Mouse (Mus musculus): ENCODE data around the gene Phc3. TPM values are rescaled to one million over a fixed set of nuclear protein-coding genes. Genes with fewer than 3 reads are reported as not detected.

Gene Phc3
- polyA plus RNA-seq, 1 experiment from 2014 or later, result 1.8 TPM

- Histone ChIP-seq H3K27me3 (0 out of 2 replicates have a peak, but pooled peaks cover 5% of the 10 kb centered on the region), H3K36me3 (no peaks in the 10 kb centered on the region), H3K4me2 (no peak overlapping the region), H3K9me3 (replicated peaks) (no peaks in the 10 kb centered on the region), H3K4me3 (replicated peaks) (no peak overlapping the region), H3K27ac (no peak overlapping the region), H3K9ac (no peak overlapping the region), H3K4me1 (replicated peaks) (no peaks in the 10 kb centered on the region)
- DNase-seq (peak; percentile 56), ATAC-seq (ENCODE audit: low read depth) (peak; percentile 53)
- WGBS (ENCODE audit: insufficient replicate concordance), result 32% methylated on average over 9 of the region's 9 CpGs
Measured at GRCm38 (mm10) chr3:30975102-30975754, 6.0 kb upstream of the Phc3 start.

DNA sequence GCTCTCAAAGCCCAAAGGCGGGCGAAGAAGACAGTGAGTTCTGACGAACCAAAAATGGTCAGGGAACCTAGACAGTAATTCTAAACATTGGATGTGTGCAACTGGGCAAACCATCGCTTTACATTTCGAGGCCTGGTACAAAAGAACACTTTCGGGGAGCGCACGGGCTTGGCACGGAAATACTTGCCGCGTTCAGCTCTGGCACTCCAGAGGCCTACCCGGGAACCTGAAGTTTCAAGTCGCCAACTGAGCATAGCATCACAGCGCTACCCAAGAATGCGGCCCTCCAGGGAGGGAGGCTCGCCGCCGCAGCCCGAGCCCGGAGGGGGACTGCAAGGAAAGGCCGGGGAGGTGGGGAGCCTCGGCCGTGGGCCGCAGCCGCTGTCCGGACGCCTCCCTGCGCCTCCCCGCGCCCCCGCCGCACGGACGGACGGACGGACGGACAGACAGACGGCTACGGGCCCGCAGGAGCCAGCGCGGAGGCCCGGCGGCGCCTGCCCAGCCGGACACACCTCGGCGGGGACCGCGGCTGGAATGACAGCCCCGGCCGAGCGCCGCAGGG is 603 bp downstream of the Phc3 start:
- Histone ChIP-seq H3K27ac (peak overlapping the region; percentile 66), H3K4me2 (peak overlapping the region; percentile 84), H3K9ac (peak overlapping the region; percentile 95), H3K36me3 (peaks cover 23% of the 10 kb centered on the region), H3K4me1 (replicated peaks) (peaks cover 23% of the 10 kb centered on the region), H3K27me3 (0 out of 2 replicates have a peak, but pooled peaks cover 5% of the 10 kb centered on the region), H3K9me3 (replicated peaks) (no peaks in the 10 kb centered on the region), H3K4me3 (replicated peaks) (peak overlapping the region; percentile 95)
- DNase-seq (peak; percentile 52), ATAC-seq (ENCODE audit: low read depth) (peak; percentile 80)
- WGBS (ENCODE audit: insufficient replicate concordance), result under 1% methylated on average over 54 of the region's 54 CpGs

DNA sequence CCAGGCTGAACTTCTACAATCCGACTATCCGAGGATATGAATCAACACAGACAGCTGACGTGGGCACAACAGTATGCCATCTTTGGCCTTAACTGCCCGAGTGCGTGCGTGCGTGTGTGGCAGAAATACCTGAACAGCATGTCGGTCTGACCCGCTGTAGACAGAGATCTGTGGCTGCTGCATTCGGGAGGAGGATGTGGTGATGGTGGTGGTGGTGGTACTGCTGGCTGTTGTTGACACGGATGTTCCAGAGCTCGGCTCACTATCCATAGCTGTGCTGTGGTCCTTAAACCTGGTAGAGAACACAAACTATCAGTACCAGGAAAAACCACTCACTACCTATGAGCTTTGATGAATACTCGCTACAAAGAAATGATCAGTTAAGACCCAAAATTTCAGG is 3.6 kb downstream of the Phc3 start:
- Histone ChIP-seq H3K9me3 (replicated peaks) (no peaks in the 10 kb centered on the region; the same call in 1 of the 2 replicates), H3K4me1 (replicated peaks) (peaks cover 23% of the 10 kb centered on the region), H3K4me2 (no peak overlapping the region), H3K9ac (no peak overlapping the region), H3K27me3 (no peaks in the 10 kb centered on the region), H3K4me3 (replicated peaks) (no peak overlapping the region), H3K27ac (no peak overlapping the region), H3K36me3 (peaks cover 44% of the 10 kb centered on the region)
- DNase-seq (no peak), ATAC-seq (ENCODE audit: low read depth) (no peak)
- 84% methylated on average over 13 of the region's 13 CpGs for WGBS (ENCODE audit: insufficient replicate concordance)

DNA sequence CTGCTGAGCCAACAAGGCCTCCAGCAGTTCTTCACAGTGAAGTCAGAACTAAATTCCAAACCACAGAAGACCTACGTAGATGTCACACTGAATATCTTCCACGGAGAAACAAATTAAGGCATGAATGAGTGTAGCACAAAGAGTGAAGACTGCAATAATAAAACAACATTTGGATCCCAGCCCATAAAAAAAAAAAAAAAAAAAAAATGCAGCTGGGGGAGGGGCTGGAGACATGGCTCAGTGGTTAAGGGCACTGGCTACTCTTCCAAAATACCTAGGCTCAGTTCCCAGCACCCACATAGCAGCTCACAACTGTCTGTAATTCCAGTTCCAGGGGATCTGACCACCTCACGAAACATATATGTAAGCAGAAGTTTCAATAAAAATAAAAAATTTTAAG is 5.0 kb downstream of the Phc3 start:
- no peak overlapping the region for H3K4me3 ChIP-seq (replicated peaks)
- H3K27ac ChIP-seq, result no peak overlapping the region
- H3K4me1 ChIP-seq (replicated peaks), result peaks cover 18% of the 10 kb centered on the region
- no peaks in the 10 kb centered on the region; the same call in 1 of the 2 replicates for H3K9me3 ChIP-seq (replicated peaks)
- H3K27me3 ChIP-seq, result no peaks in the 10 kb centered on the region
- DNase-seq, result no peak
- ATAC-seq (ENCODE audit: low read depth), result no peak
- 76% methylated on average over 3 of the region's 3 CpGs for WGBS (ENCODE audit: insufficient replicate concordance)
- no peak overlapping the region for H3K4me2 ChIP-seq
- H3K9ac ChIP-seq, result no peak overlapping the region
- H3K36me3 ChIP-seq, result peaks cover 57% of the 10 kb centered on the region

- ATAC-seq (ENCODE audit: low read depth), result no peak
- Histone ChIP-seq H3K27me3 (no peaks in the 10 kb centered on the region), H3K9ac (no peak overlapping the region), H3K4me3 (replicated peaks) (no peak overlapping the region), H3K36me3 (peaks cover 67% of the 10 kb centered on the region), H3K4me2 (no peak overlapping the region), H3K27ac (no peak overlapping the region), H3K4me1 (replicated peaks) (peaks cover 20% of the 10 kb centered on the region), H3K9me3 (replicated peaks) (no peaks in the 10 kb centered on the region; the same call in 1 of the 2 replicates)
- DNase-seq, result no peak
- WGBS (ENCODE audit: insufficient replicate concordance), result 78% methylated on average over 4 of the region's 4 CpGs
Measured at GRCm38 (mm10) chr3:30963100-30963499, 6.1 kb downstream of the Phc3 start.

DNA sequence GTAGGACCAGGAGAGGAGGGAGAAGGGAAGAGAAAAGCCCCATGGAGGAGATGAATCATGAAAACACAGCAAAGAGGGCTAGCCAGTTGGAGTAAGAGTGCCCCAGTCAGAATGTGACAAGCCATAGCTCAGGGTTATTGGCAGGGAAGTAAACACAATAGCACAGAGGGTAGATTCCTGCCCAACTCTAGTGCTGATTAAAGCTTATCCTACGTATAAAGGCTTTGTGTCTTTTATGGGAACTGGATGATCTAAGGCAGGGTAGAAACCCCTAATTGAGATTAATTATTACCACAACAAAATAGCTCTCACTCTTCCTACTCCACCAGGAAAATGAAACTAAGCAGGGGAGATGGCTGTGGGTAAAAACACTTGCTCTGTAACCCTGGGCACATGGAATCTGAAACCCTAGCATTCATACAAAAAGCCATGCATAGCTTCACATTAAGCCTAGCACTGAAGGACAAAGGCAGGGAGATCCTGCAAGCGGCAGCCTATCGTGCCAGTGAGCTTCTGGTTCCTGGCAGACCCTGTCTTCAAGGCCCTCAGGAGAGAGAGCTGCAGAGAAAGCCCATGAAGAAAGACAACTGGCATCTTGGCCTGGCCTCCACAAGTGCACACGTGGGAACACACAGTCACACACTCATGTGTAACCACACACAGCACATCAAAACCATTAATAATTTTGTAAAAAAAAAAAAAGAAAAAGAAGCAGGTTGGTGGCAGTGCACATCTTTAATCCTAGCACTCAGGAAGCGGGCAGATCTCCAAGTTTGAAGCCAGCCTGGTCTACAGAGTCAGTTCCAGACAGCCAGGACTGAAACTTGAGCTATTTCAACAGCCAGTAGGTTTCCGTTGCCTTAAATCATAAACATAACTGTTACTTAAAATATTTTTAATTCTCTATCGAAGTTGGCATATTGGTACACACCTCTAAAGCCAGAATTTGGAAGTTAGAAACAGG is 9.1 kb downstream of the Phc3 start:
- WGBS (ENCODE audit: insufficient replicate concordance), result 82% methylated on average over 7 of the region's 7 CpGs
- no peak overlapping the region for H3K4me3 ChIP-seq (replicated peaks)
- H3K9ac ChIP-seq, result no peak overlapping the region
- no peaks in the 10 kb centered on the region; the same call in 1 of the 2 replicates for H3K9me3 ChIP-seq (replicated peaks)
- H3K27me3 ChIP-seq, result no peaks in the 10 kb centered on the region
- no peak for ATAC-seq (ENCODE audit: low read depth)
- no peak overlapping the region for H3K4me2 ChIP-seq
- DNase-seq, result no peak
- peaks cover 79% of the 10 kb centered on the region for H3K36me3 ChIP-seq
- H3K4me1 ChIP-seq (replicated peaks), result 0 out of 2 replicates have a peak, but pooled peaks cover 9% of the 10 kb centered on the region
- H3K27ac ChIP-seq, result no peak overlapping the region

DNA sequence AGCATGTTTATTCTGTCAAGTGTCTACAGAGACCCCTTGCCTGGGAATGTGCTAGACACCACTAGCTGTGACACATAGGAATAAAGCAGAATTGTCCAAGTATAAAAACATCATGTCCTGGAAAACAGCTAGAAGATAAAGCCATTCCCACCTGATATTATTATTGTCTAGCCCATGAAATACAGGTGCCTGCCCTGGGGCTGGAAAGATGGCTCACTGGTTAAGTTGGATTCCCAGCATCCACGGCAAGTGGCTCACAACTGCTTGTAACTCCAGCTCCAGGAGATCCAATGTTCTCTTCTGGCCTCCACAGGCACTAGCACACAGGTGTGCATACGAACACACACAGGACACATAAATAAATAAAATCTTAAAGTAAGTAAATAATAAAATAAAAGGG is 10.5 kb downstream of the Phc3 start:
- Histone ChIP-seq H3K27ac (no peak overlapping the region), H3K4me3 (replicated peaks) (no peak overlapping the region), H3K9me3 (replicated peaks) (no peaks in the 10 kb centered on the region; the same call in 1 of the 2 replicates), H3K4me2 (no peak overlapping the region), H3K4me1 (replicated peaks) (0 out of 2 replicates have a peak, but pooled peaks cover 9% of the 10 kb centered on the region), H3K36me3 (peaks cover 67% of the 10 kb centered on the region), H3K27me3 (no peaks in the 10 kb centered on the region), H3K9ac (no peak overlapping the region)
- ATAC-seq (ENCODE audit: low read depth) (no peak), DNase-seq (no peak)
- 75% methylated on average over 2 of the region's 2 CpGs for WGBS (ENCODE audit: insufficient replicate concordance)

DNA sequence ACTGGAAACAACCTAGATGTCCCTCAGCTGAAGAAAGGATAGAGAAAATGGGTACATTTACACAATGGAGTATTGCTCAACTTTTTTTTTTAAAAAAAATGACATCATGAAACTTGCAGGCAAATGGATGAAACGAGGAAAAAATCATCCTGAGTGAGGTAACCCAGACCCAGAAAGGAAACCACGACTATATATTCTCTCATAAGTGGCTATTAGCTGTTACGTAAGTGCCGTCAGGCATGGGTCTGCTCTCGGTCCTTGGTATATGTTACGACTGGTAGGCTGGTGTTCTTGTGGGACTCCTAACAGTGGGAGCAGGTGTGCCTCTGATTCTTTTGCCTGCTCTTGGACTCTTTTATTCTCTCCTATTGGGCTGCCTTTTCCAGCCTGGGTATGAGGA is 12.9 kb downstream of the Phc3 start:
- no peak overlapping the region for H3K4me3 ChIP-seq (replicated peaks)
- H3K9ac ChIP-seq, result no peak overlapping the region
- H3K36me3 ChIP-seq, result peaks cover 62% of the 10 kb centered on the region
- no peak overlapping the region for H3K27ac ChIP-seq
- no peak for ATAC-seq (ENCODE audit: low read depth)
- H3K27me3 ChIP-seq, result no peaks in the 10 kb centered on the region
- H3K4me1 ChIP-seq (replicated peaks), result 0 out of 2 replicates have a peak, but pooled peaks cover 9% of the 10 kb centered on the region
- DNase-seq, result no peak
- WGBS (ENCODE audit: insufficient replicate concordance), result 79% methylated on average over 6 of the region's 6 CpGs
- H3K4me2 ChIP-seq, result no peak overlapping the region
- H3K9me3 ChIP-seq (replicated peaks), result no peaks in the 10 kb centered on the region

- Histone ChIP-seq H3K27me3 (no peaks in the 10 kb centered on the region), H3K4me2 (no peak overlapping the region), H3K36me3 (peaks cover 47% of the 10 kb centered on the region), H3K4me3 (replicated peaks) (no peak overlapping the region), H3K27ac (no peak overlapping the region), H3K9me3 (replicated peaks) (no peaks in the 10 kb centered on the region), H3K4me1 (replicated peaks) (no peaks in the 10 kb centered on the region), H3K9ac (no peak overlapping the region)
- 74% methylated on average over 12 of the region's 12 CpGs for WGBS (ENCODE audit: insufficient replicate concordance)
- DNase-seq, result no peak
- ATAC-seq (ENCODE audit: low read depth), result no peak
Measured at GRCm38 (mm10) chr3:30952273-30953070, 16.7 kb downstream of the Phc3 start.

DNA sequence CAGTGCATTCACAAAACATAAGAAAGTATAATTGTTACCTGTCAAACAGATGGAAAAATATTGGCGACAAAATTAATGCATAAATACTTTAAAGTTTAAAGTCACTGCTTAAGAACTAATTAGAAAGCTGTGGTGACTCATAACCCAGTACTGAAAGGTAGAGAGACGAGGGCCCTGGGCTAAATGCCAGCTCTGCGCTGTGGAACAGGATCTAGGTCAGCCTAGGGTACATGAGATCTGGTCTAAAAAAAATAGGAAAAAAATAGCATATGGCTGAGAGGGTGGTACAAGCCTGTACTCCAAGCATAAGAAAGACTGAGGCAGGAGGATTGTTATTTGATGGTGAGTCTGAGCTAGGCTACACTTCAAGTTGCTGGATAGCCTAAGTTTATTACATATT is 17.6 kb downstream of the Phc3 start:
- Histone ChIP-seq H3K27ac (no peak overlapping the region), H3K9me3 (replicated peaks) (no peaks in the 10 kb centered on the region), H3K4me2 (no peak overlapping the region), H3K9ac (no peak overlapping the region), H3K4me1 (replicated peaks) (no peaks in the 10 kb centered on the region), H3K36me3 (peaks cover 47% of the 10 kb centered on the region), H3K27me3 (no peaks in the 10 kb centered on the region), H3K4me3 (replicated peaks) (no peak overlapping the region)
- 71% methylated on average over 3 of the region's 3 CpGs for WGBS (ENCODE audit: insufficient replicate concordance)
- ATAC-seq (ENCODE audit: low read depth), result no peak
- no peak for DNase-seq

GRCm38 (mm10) chr3:30934384-30934783 is 34.8 kb downstream of the Phc3 start:
- H3K4me3 ChIP-seq (replicated peaks), result no peak overlapping the region
- H3K9ac ChIP-seq, result no peak overlapping the region
- DNase-seq (no peak), ATAC-seq (ENCODE audit: low read depth) (no peak)
- H3K4me2 ChIP-seq, result no peak overlapping the region
- H3K9me3 ChIP-seq (replicated peaks), result no peaks in the 10 kb centered on the region
- no peaks in the 10 kb centered on the region for H3K27me3 ChIP-seq
- no peak overlapping the region for H3K27ac ChIP-seq
- no peaks in the 10 kb centered on the region for H3K4me1 ChIP-seq (replicated peaks)
- H3K36me3 ChIP-seq, result peaks cover 43% of the 10 kb centered on the region

All from liver, embryonic 13.5 days (tissue).